Mouse (Mus musculus): ENCODE measurements at regions not wholly inside any gene's neighbourhood (a gene's known extent, or its start where the extent isn't known, plus 50 kb on each side); places are given as distances from the start of the nearest gene placed in this dataset.

GRCm38 (mm10) chr4:89008561-89008960 is 128.4 kb upstream of the Mtap start:
- Histone ChIP-seq H3K4me3 (ENCODE audit: low read depth, low read length) (no peak overlapping the region), H3K27me3 (ENCODE audit: control insufficient read depth, insufficient read depth, low read length) (no peaks in the 10 kb centered on the region), H3K27ac (ENCODE audit: insufficient read depth, low read depth, low read length) (no peak overlapping the region), H3K36me3 (ENCODE audit: control insufficient read depth, insufficient read depth, low read length) (no peaks in the 10 kb centered on the region), H3K4me1 (ENCODE audit: control insufficient read depth, insufficient read depth, insufficient read length, low read length) (no peaks in the 10 kb centered on the region)
- TF ChIP-seq CTCF (IDR thresholded peaks at IDR 0.05; ENCODE audit: extremely low read depth, insufficient read length, insufficient replicate concordance, low read depth, low read length) (no peak), POLR2A (IDR thresholded peaks at IDR 0.05; ENCODE audit: low read depth, low read length) (no peak)
- WGBS: 71% methylated on average over 5 of the region's 5 CpGs

- WGBS: 77% methylated on average over 4 of the region's 4 CpGs
- H3K4me3 ChIP-seq (ENCODE audit: low read depth, low read length): no peak overlapping the region
- H3K4me1 ChIP-seq (ENCODE audit: control insufficient read depth, insufficient read depth, insufficient read length, low read length): no peaks in the 10 kb centered on the region
- no peaks in the 10 kb centered on the region for H3K27me3 ChIP-seq (ENCODE audit: control insufficient read depth, insufficient read depth, low read length)
- H3K27ac ChIP-seq (ENCODE audit: insufficient read depth, low read depth, low read length): no peak overlapping the region
- H3K36me3 ChIP-seq (ENCODE audit: control insufficient read depth, insufficient read depth, low read length): no peaks in the 10 kb centered on the region
- TF ChIP-seq POLR2A (IDR thresholded peaks at IDR 0.05; ENCODE audit: low read depth, low read length): no peak
- TF ChIP-seq CTCF (IDR thresholded peaks at IDR 0.05; ENCODE audit: extremely low read depth, insufficient read length, insufficient replicate concordance, low read depth, low read length): no peak
These were observed 121.5 kb upstream of the Ifne start for GRCm38 (mm10) chr4:89001470-89001869.

- no peaks in the 10 kb centered on the region for H3K4me1 ChIP-seq (ENCODE audit: control insufficient read depth, insufficient read depth, insufficient read length, low read length)
- no peak overlapping the region for H3K27ac ChIP-seq (ENCODE audit: insufficient read depth, low read depth, low read length)
- H3K4me3 ChIP-seq (ENCODE audit: low read depth, low read length): no peak overlapping the region
- H3K36me3 ChIP-seq (ENCODE audit: control insufficient read depth, insufficient read depth, low read length): no peaks in the 10 kb centered on the region
- no peak for TF ChIP-seq POLR2A (IDR thresholded peaks at IDR 0.05; ENCODE audit: low read depth, low read length)
- TF ChIP-seq CTCF (IDR thresholded peaks at IDR 0.05; ENCODE audit: extremely low read depth, insufficient read length, insufficient replicate concordance, low read depth, low read length): no peak
- WGBS: 76% methylated on average over 4 of the region's 4 CpGs
- H3K27me3 ChIP-seq (ENCODE audit: control insufficient read depth, insufficient read depth, low read length): no peaks in the 10 kb centered on the region
These were observed 120.9 kb upstream of the Ifne start for GRCm38 (mm10) chr4:89000855-89001254.

GRCm38 (mm10) chr4:89000200-89000599 is 120.2 kb upstream of the Ifne start:
- 85% methylated on average over 6 of the region's 6 CpGs for WGBS
- H3K27ac ChIP-seq (ENCODE audit: insufficient read depth, low read depth, low read length): no peak overlapping the region
- H3K36me3 ChIP-seq (ENCODE audit: control insufficient read depth, insufficient read depth, low read length): no peaks in the 10 kb centered on the region
- H3K27me3 ChIP-seq (ENCODE audit: control insufficient read depth, insufficient read depth, low read length): no peaks in the 10 kb centered on the region
- no peak overlapping the region for H3K4me3 ChIP-seq (ENCODE audit: low read depth, low read length)
- TF ChIP-seq CTCF (IDR thresholded peaks at IDR 0.05; ENCODE audit: extremely low read depth, insufficient read length, insufficient replicate concordance, low read depth, low read length): no peak
- no peak for TF ChIP-seq POLR2A (IDR thresholded peaks at IDR 0.05; ENCODE audit: low read depth, low read length)
- no peaks in the 10 kb centered on the region for H3K4me1 ChIP-seq (ENCODE audit: control insufficient read depth, insufficient read depth, insufficient read length, low read length)

- H3K27me3 ChIP-seq (ENCODE audit: control insufficient read depth, insufficient read depth, low read length): no peaks in the 10 kb centered on the region
- TF ChIP-seq CTCF (IDR thresholded peaks at IDR 0.05; ENCODE audit: extremely low read depth, insufficient read length, insufficient replicate concordance, low read depth, low read length) (no peak), POLR2A (IDR thresholded peaks at IDR 0.05; ENCODE audit: low read depth, low read length) (no peak)
- H3K27ac ChIP-seq (ENCODE audit: insufficient read depth, low read depth, low read length): no peak overlapping the region
- no peaks in the 10 kb centered on the region for H3K36me3 ChIP-seq (ENCODE audit: control insufficient read depth, insufficient read depth, low read length)
- 82% methylated on average over 5 of the region's 5 CpGs for WGBS
- no peak overlapping the region for H3K4me3 ChIP-seq (ENCODE audit: low read depth, low read length)
- H3K4me1 ChIP-seq (ENCODE audit: control insufficient read depth, insufficient read depth, insufficient read length, low read length): no peaks in the 10 kb centered on the region
These were observed 118.3 kb upstream of the Ifne start for GRCm38 (mm10) chr4:88998286-88998685.

- Histone ChIP-seq H3K4me3 (ENCODE audit: low read depth, low read length) (no peak overlapping the region), H3K36me3 (ENCODE audit: control insufficient read depth, insufficient read depth, low read length) (no peaks in the 10 kb centered on the region), H3K27ac (ENCODE audit: insufficient read depth, low read depth, low read length) (no peak overlapping the region), H3K27me3 (ENCODE audit: control insufficient read depth, insufficient read depth, low read length) (no peaks in the 10 kb centered on the region), H3K4me1 (ENCODE audit: control insufficient read depth, insufficient read depth, insufficient read length, low read length) (no peaks in the 10 kb centered on the region)
- TF ChIP-seq CTCF (IDR thresholded peaks at IDR 0.05; ENCODE audit: extremely low read depth, insufficient read length, insufficient replicate concordance, low read depth, low read length) (no peak), POLR2A (IDR thresholded peaks at IDR 0.05; ENCODE audit: low read depth, low read length) (no peak)
- 66% methylated on average over 5 of the region's 5 CpGs for WGBS
These were observed 115.3 kb upstream of the Ifne start for GRCm38 (mm10) chr4:88995129-88995919.

- Histone ChIP-seq H3K4me1 (ENCODE audit: control insufficient read depth, insufficient read depth, insufficient read length, low read length) (no peaks in the 10 kb centered on the region), H3K36me3 (ENCODE audit: control insufficient read depth, insufficient read depth, low read length) (no peaks in the 10 kb centered on the region), H3K27ac (ENCODE audit: insufficient read depth, low read depth, low read length) (no peak overlapping the region), H3K4me3 (ENCODE audit: low read depth, low read length) (no peak overlapping the region), H3K27me3 (ENCODE audit: control insufficient read depth, insufficient read depth, low read length) (no peaks in the 10 kb centered on the region)
- 81% methylated on average over 4 of the region's 4 CpGs for WGBS
- TF ChIP-seq POLR2A (IDR thresholded peaks at IDR 0.05; ENCODE audit: low read depth, low read length) (no peak), CTCF (IDR thresholded peaks at IDR 0.05; ENCODE audit: extremely low read depth, insufficient read length, insufficient replicate concordance, low read depth, low read length) (no peak)
These were observed 114.5 kb upstream of the Ifne start for GRCm38 (mm10) chr4:88994486-88994885.

Measured in small intestine, adult 2 months (tissue).